Mouse (Mus musculus) embryonic facial prominence, embryonic 14.5 days (tissue): ENCODE results near the gene Mettl1. TPM values are rescaled to one million over a fixed set of nuclear protein-coding genes. Genes with fewer than 3 reads are reported as not detected.

Experiments
- ATAC-seq: fragments of 200-750 bp; cut with Nextera tagmentation; 2 replicates; pipeline ENCODE4 v1.8.0; 2017; ENCODE audit warnings: low read depth, moderate number of reproducible peaks, moderate TSS enrichment
- DNase-seq: peaks from one replicate; pipeline ENCODE4 v3.0.0-alpha.2; 2015; ENCODE audit warnings: low spot score
- H3K27ac ChIP-seq: fragments of 300-500 bp; sonication (generic); replicated peaks from 2 replicates; pipeline ENCODE4 v1.5.1; 2014; ENCODE audit warnings: low read depth, mild to moderate bottlenecking, low read length, moderate library complexity
- H3K27me3 ChIP-seq: fragments of 300-500 bp; sonication (generic); replicated peaks from 2 replicates; pipeline ENCODE4 v1.6.1; 2014; ENCODE audit warnings: low read length; ENCODE audit not compliant: control insufficient read depth, insufficient read depth
- H3K36me3 ChIP-seq: fragments of 300-500 bp; sonication (generic); 2 replicates; pipeline ENCODE4 v1.6.1; 2014; ENCODE audit warnings: low read length, mixed read lengths; ENCODE audit not compliant: control insufficient read depth, insufficient read depth
- H3K4me1 ChIP-seq: fragments of 300-500 bp; sonication (generic); 2 replicates; pipeline ENCODE4 v1.6.1; 2014; ENCODE audit warnings: antibody characterized with exemption, low read length; ENCODE audit not compliant: control insufficient read depth, insufficient read depth
- H3K4me2 ChIP-seq: fragments of 300-500 bp; sonication (generic); 2 replicates; pipeline ENCODE4 v1.6.1; 2014; ENCODE audit warnings: low read depth, mild to moderate bottlenecking, low read length, moderate library complexity, mixed read lengths
- H3K4me3 ChIP-seq: fragments of 300-500 bp; sonication (generic); 2 replicates; pipeline ENCODE4 v1.5.1; 2014; ENCODE audit warnings: low read depth, mild to moderate bottlenecking, low read length
- H3K9ac ChIP-seq: fragments of 300-500 bp; sonication (generic); 2 replicates; pipeline ENCODE4 v1.6.1; 2014; ENCODE audit warnings: low read depth, mild to moderate bottlenecking, low read length, moderate library complexity, mixed read lengths
- H3K9me3 ChIP-seq: fragments of 300-500 bp; sonication (generic); 2 replicates; pipeline ENCODE4 v1.6.1; 2016; ENCODE audit warnings: low read length; ENCODE audit not compliant: control insufficient read depth
- WGBS: fragments of 180-500 bp; shearing (Covaris S2); extraction: QIAGEN DNeasy Blood & Tissue Kit; methylation state at CpG from one replicate; pipeline ENCODE4 v1.1.7; 2014; 5-methylcytosine and 5-hydroxymethylcytosine counted together
- polyA plus RNA-seq: library from polyadenylated mRNA; unstranded; fragments of >200 nt; fragmentation: Nextera tagmentation; extraction: Ambion mirVana; gene quantifications from 2 replicates; pipeline ENCODE4 v1.2.1, GENCODE M21; 2014

The Mettl1 gene
- polyA plus RNA-seq, 1 experiment from 2014 or later: 47.7 TPM

GRCm38 (mm10) chr10:127079665-127080391 is 38.6 kb downstream of the Mettl1 start:
- DNase-seq: no peak
- ATAC-seq: no peak
- Histone ChIP-seq H3K9me3 (no peaks in the 10 kb centered on the region), H3K36me3 (no peaks in the 10 kb centered on the region), H3K4me1 (peaks cover 20% of the 10 kb centered on the region), H3K9ac (peak overlapping the region; percentile 67), H3K4me3 (peak overlapping the region; percentile 63), H3K27ac (no peak overlapping the region), H3K4me2 (peak overlapping the region; percentile 99), H3K27me3 (peaks cover 88% of the 10 kb centered on the region)
- WGBS: 2% methylated on average over 20 of the region's 70 CpGs

GRCm38 (mm10) chr10:127080901-127081780 is 39.9 kb downstream of the Mettl1 start:
- H3K9ac ChIP-seq: peak overlapping the region; percentile 47; the same call in 1 of the 2 replicates
- no peak overlapping the region for H3K27ac ChIP-seq
- H3K4me1 ChIP-seq: peaks cover 20% of the 10 kb centered on the region
- peak overlapping the region; percentile 99 for H3K4me2 ChIP-seq
- whole genome bisulfite sequencing: 3% methylated on average over 47 of the region's 48 CpGs
- no peaks in the 10 kb centered on the region for H3K36me3 ChIP-seq
- H3K27me3 ChIP-seq: peaks cover 77% of the 10 kb centered on the region
- DNase-seq (no peak), ATAC-seq (no peak)
- H3K9me3 ChIP-seq: no peaks in the 10 kb centered on the region
- peak overlapping the region; percentile 63 for H3K4me3 ChIP-seq

- peaks cover 70% of the 10 kb centered on the region for H3K27me3 ChIP-seq
- peaks cover 20% of the 10 kb centered on the region for H3K4me1 ChIP-seq
- H3K9ac ChIP-seq: no peak overlapping the region
- H3K9me3 ChIP-seq: no peaks in the 10 kb centered on the region
- peak overlapping the region; percentile 63; the same call in 1 of the 2 replicates for H3K4me3 ChIP-seq
- H3K36me3 ChIP-seq: no peaks in the 10 kb centered on the region
- no peak overlapping the region for H3K27ac ChIP-seq
- 36% methylated on average over 8 of the region's 8 CpGs for WGBS
- DNase-seq (peak; percentile 77), ATAC-seq (peak; percentile 50; the same call in 1 of the 2 replicates)
- H3K4me2 ChIP-seq: peak overlapping the region; percentile 99; the same call in 1 of the 2 replicates
Measured at GRCm38 (mm10) chr10:127081996-127082620, 40.9 kb downstream of the Mettl1 start.

GRCm38 (mm10) chr10:127083292-127083914 is 42.2 kb downstream of the Mettl1 start:
- no peak overlapping the region for H3K9ac ChIP-seq
- WGBS: 37% methylated on average over 8 of the region's 8 CpGs
- H3K9me3 ChIP-seq: no peaks in the 10 kb centered on the region
- H3K27me3 ChIP-seq: peaks cover 66% of the 10 kb centered on the region
- no peak overlapping the region for H3K4me3 ChIP-seq
- H3K36me3 ChIP-seq: 0 out of 2 replicates have a peak, but pooled peaks cover 7% of the 10 kb centered on the region
- no peak overlapping the region for H3K4me2 ChIP-seq
- peaks cover 17% of the 10 kb centered on the region for H3K4me1 ChIP-seq
- no peak for DNase-seq
- no peak overlapping the region for H3K27ac ChIP-seq
- no peak for ATAC-seq

- peaks cover 65% of the 10 kb centered on the region for H3K27me3 ChIP-seq
- DNase-seq: no peak
- no peak for ATAC-seq
- H3K9me3 ChIP-seq: no peaks in the 10 kb centered on the region
- 0 out of 2 replicates have a peak, but pooled peaks cover 7% of the 10 kb centered on the region for H3K36me3 ChIP-seq
- WGBS: 49% methylated on average over 5 of the region's 5 CpGs
- H3K4me3 ChIP-seq: no peak overlapping the region
- no peak overlapping the region for H3K4me2 ChIP-seq
- H3K9ac ChIP-seq: no peak overlapping the region
- H3K27ac ChIP-seq: no peak overlapping the region
- peaks cover 16% of the 10 kb centered on the region for H3K4me1 ChIP-seq
Measured at GRCm38 (mm10) chr10:127083915-127084306, 42.7 kb downstream of the Mettl1 start.

GRCm38 (mm10) chr10:127085052-127085451 is 43.8 kb downstream of the Mettl1 start:
- no peak for DNase-seq
- Histone ChIP-seq H3K4me2 (no peak overlapping the region), H3K9ac (no peak overlapping the region), H3K9me3 (no peaks in the 10 kb centered on the region), H3K4me1 (peaks cover 14% of the 10 kb centered on the region), H3K27ac (no peak overlapping the region), H3K4me3 (no peak overlapping the region), H3K36me3 (0 out of 2 replicates have a peak, but pooled peaks cover 7% of the 10 kb centered on the region), H3K27me3 (peaks cover 65% of the 10 kb centered on the region)
- 82% methylated on average over 9 of the region's 9 CpGs for WGBS
- no peak for ATAC-seq

- WGBS: 68% methylated on average over 6 of the region's 6 CpGs
- H3K27ac ChIP-seq: no peak overlapping the region
- H3K4me1 ChIP-seq: peaks cover 14% of the 10 kb centered on the region
- H3K36me3 ChIP-seq: 0 out of 2 replicates have a peak, but pooled peaks cover 7% of the 10 kb centered on the region
- no peak overlapping the region for H3K9ac ChIP-seq
- DNase-seq (no peak), ATAC-seq (no peak)
- H3K4me3 ChIP-seq: no peak overlapping the region
- no peak overlapping the region for H3K4me2 ChIP-seq
- peaks cover 65% of the 10 kb centered on the region for H3K27me3 ChIP-seq
- H3K9me3 ChIP-seq: no peaks in the 10 kb centered on the region
Measured at GRCm38 (mm10) chr10:127085633-127086032, 44.4 kb downstream of the Mettl1 start.
